Mouse (Mus musculus) telencephalon, adult 2 months (tissue): Measurements from ENCODE around the gene Pgbd5.
A peak's percentile ranks its signal among the peaks of the same experiment; 100 is the strongest.

Experiments
- DNase-seq: peaks from one replicate; pipeline ENCODE4 v3.0.0-alpha.2; 2011; ENCODE audit warnings: low read depth, low spot score

Gene Pgbd5

GRCm38 (mm10) chr8:124346852-124347523 is 92.5 kb downstream of the Pgbd5 start:
- DNase-seq: no peak

GRCm38 (mm10) chr8:124345098-124345497 is 94.4 kb downstream of the Pgbd5 start:
- DNase-seq: no peak

- DNase-seq: no peak
These were observed 95.5 kb downstream of the Pgbd5 start for GRCm38 (mm10) chr8:124343991-124344390.

GRCm38 (mm10) chr8:124343151-124343550 is 96.3 kb downstream of the Pgbd5 start:
- peak; percentile 34 for DNase-seq

- DNase-seq: no peak
These were observed 98.9 kb downstream of the Pgbd5 start for GRCm38 (mm10) chr8:124340360-124341068.

- no peak for DNase-seq
These were observed 99.7 kb downstream of the Pgbd5 start for GRCm38 (mm10) chr8:124339742-124340141.

GRCm38 (mm10) chr8:124336302-124336701 is 103.2 kb downstream of the Pgbd5 start:
- DNase-seq: no peak

GRCm38 (mm10) chr8:124331706-124332105 is 107.8 kb downstream of the Pgbd5 start:
- no peak for DNase-seq

GRCm38 (mm10) chr8:124331094-124331493 is 108.4 kb downstream of the Pgbd5 start:
- DNase-seq: no peak

- DNase-seq: no peak
These were observed 109.0 kb downstream of the Pgbd5 start for GRCm38 (mm10) chr8:124330433-124330832.

GRCm38 (mm10) chr8:124329690-124330089 is 109.8 kb downstream of the Pgbd5 start:
- no peak for DNase-seq

GRCm38 (mm10) chr8:124328259-124328658 is 111.2 kb downstream of the Pgbd5 start:
- DNase-seq: no peak

GRCm38 (mm10) chr8:124323356-124323755 is 116.1 kb downstream of the Pgbd5 start:
- DNase-seq: no peak

- DNase-seq: no peak
These were observed 118.1 kb downstream of the Pgbd5 start for GRCm38 (mm10) chr8:124321227-124321840.

- DNase-seq: no peak
These were observed 120.2 kb downstream of the Pgbd5 start for GRCm38 (mm10) chr8:124319316-124319652.
